Mouse (Mus musculus): ENCODE results near the gene Rheb. TPM values are rescaled to one million over a fixed set of nuclear protein-coding genes. Genes with fewer than 3 reads are reported as not detected.
"Not testable (repeated sequence)": the region's sequence is repeated elsewhere in the genome, so short reads cannot be mapped to it uniquely, and the experiment has no call there.

Rheb gene
- total RNA-seq, 2 experiments from 2014 or later: 75.8 to 85.5 TPM

GRCm38 (mm10) chr5:24801841-24802624 is 40.4 kb downstream of the Rheb start:
- intact Hi-C loops (cut with DNase I): no loop called here

DNA sequence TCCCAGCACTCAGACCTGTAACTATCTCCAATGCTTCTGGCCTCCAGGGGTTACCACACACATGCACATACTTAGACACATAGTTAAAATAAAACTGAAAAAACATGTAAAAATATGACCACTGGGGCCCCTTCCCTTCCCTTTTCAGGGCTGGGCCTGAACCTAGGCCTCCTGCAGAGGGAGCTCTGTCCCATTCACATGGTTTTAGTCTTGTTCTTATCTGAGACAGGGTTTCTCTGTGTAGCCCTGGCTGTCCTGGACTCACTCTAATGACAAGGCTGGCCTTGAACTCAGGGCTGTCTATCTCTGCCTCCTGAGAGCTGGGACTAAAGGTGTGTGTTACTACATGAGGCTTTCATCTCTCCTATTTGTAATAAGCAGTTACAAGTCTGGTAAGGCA is 42.0 kb downstream of the Rheb start:
- intact Hi-C loops (cut with DNase I): no loop called here
- no peak for DNase-seq

More at GRCm38 (mm10) chr5:24801841-24802624, 40.4 kb downstream of the Rheb start:
- DNase-seq: no peak

DNA sequence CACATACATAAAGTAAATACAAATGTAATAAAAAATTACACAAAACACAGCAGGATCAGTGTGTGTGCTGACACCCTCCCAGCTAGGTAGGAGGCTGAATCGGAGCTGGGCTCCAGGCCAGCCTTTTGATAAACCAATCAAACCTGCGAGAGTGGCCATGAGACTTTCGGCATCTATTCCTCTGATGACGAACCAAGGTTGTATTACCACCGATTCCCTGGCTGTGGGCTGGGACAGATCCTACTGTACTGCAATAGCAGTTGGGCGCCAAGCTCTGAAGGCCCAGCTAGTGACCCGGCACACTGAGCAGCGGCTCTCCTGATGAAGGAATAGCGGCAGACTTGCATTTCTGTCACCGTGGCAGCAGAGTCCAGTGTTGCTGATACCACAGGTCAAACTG is 43.8 kb downstream of the Rheb start:
- no peak for DNase-seq
- intact Hi-C loops (cut with DNase I): no loop called here

GRCm38 (mm10) chr5:24797858-24798257 is 44.6 kb downstream of the Rheb start:
- intact Hi-C loops (cut with DNase I): no loop called here
- DNase-seq: no peak

- intact Hi-C loops (cut with DNase I): no loop called here
Observed at GRCm38 (mm10) chr5:24792961-24793360, 49.5 kb downstream of the Rheb start.

DNA sequence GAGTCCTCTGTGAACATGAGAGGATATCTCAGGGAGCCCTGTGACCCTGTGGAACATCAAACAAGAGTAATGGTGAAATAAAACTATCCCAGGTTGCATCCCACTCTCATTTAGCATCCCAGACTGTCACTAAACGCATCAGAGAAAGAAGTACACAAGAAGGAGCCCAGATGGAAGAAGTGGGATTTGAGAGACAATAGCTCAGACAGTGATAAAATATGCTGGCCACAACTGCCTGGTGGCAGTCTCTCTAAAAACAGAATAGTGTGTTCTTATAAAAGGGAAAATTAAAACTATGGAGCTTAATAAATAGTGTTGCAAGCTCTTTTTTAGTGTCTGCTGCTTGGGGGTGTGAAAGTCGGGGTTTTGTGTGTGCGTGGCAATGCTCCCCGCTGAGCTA is 59.5 kb downstream of the Rheb start:
- intact Hi-C loops (cut with DNase I): loop anchor here (5.0 kb wide), 1 partner anchor 229 kb away; no protein-coding TSS in a partner anchor
- no peak for DNase-seq

More at GRCm38 (mm10) chr5:24792961-24793360, 49.5 kb downstream of the Rheb start:
- DNase-seq: no peak

DNA sequence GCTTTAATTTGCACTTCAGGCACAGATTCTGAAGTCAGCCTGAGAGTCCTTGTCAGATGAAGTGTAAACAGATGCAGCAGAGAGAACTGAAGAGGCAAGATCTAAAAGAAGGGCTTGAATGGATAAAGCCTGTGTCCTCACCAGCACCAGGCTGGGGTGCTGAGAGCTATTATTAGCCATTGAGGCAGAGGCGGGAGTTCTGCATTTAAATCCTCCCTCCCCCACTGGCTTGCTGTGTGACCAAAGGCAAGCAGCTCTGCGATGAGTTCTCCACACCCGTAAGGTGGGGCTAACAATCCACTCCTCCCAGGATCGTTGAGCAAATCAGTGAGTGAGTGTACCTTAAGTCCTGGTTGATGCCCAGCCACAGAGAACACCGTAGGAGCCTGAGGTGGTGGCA is 61.4 kb downstream of the Rheb start:
- intact Hi-C loops (cut with DNase I): loop anchor here (5.0 kb wide), 1 partner anchor 231 kb away; no protein-coding TSS in a partner anchor
- no peak for DNase-seq

GRCm38 (mm10) chr5:24779881-24780512 is 62.4 kb downstream of the Rheb start:
- peak in 1 of 2 experiments; percentile 34 for DNase-seq
- intact Hi-C loops (cut with DNase I): loop anchor here (1.0 to 5.0 kb wide), 2 partner anchors 106 to 232 kb away; no protein-coding TSS in a partner anchor

GRCm38 (mm10) chr5:24779321-24779720 is 63.1 kb downstream of the Rheb start:
- no peak for DNase-seq
- intact Hi-C loops (cut with DNase I): no loop called here

DNA sequence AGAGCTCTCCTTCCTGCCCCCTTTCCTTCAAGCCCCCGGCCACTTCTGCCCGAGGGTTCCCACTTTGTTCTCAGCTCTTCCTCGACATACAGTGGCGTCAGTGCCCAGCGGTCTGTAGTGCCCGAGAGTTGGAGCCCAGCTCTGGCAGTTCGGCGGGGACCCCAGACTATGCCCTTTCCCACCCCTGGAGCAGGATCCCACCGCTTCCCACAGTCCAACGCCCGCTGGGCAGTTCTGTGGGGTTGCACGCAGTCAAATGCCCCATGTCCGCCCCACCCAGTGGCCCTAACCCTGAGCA is 63.6 kb downstream of the Rheb start:
- intact Hi-C loops (cut with DNase I): no loop called here

DNA sequence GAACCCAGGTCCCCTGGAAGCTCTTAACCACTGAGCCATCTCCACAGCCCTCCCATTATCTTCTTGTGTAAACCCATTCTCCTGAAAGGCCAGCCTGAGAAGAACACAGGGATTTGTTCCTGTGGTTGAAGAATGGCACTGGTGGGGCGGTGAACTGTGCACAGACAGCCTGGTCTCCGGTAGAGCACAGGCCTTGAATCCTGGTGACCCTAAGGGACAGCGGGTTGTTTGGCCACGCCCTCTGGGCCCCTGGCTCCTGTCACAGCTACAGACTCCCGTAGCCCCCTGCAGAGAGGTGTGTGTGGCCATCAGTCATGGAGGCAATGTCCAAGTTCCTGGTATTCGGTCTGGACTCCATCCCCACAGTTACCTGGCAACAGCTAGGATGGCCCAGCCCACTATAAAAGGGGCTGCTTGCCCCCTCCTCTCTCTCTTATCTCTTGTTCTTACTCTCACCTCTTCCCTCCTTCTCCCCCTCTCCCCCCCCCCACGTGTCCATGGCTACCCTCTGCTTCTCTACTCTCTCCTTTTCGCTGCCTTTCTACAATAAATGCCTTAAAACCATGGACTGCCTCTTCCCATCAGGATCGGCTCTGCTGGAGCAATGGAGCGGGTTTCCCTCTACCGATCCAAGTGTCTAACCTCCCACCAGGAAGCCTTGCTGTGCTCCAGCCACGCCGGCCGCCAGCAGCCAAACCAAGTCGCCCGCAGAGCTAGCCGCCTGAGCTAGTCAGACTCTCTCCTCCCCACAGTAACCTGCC is 64.2 kb downstream of the Rheb start:
- no peak for DNase-seq
- intact Hi-C loops (cut with DNase I): no loop called here

More for the DNA sequence above, 63.6 kb downstream of the Rheb start:
- DNase-seq: no peak

GRCm38 (mm10) chr5:24776681-24777080 is 65.7 kb downstream of the Rheb start:
- no peak for DNase-seq
- intact Hi-C loops (cut with DNase I): no loop called here

DNA sequence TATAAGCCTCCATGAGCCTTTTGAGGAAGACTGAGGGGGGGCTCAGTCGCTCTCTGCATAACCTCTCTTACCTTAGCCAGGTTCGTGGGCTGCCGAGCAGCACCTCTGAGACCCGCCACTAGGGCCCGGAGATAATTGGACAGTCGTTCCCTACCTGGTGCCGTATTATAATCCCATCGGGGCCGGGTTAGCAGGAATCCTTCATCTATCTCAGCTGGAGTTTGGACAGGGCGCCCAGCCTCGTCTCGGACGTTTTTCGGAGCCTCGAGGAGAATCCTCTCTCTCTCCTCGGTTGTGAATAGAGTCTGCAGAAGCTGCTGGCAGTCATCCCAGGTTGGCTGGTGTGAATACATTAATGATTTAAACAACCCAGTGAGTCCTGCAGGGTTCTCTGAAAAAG is 67.9 kb downstream of the Rheb start:
- intact Hi-C loops (cut with DNase I); DNase-seq: not testable (repeated sequence)

DNA sequence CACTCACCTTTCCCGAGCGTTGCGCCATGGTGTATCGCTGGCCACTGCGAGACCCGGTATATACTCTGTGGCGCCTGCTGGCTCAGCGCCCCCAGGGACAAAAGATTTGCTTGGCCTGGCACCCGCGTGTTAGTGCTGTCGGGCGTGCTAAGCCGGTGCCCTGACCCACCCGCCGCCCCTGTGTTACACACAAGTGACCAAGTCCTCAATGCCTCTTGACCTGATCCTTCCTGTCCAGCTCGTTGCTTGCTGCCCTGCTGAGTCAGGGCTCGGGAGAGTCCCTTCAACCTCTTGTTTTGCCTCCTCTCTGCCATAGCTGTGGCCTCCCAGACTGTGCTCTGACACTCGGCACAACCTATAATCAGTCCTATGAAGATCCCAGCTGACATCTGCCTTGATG is 84.6 kb downstream of the Rheb start, which contains the start of gene Crygn:
TSS of gene Crygn (minus strand) at position 193 of the 400 bp plus-strand sequence.
- DNase-seq: no peak
- intact Hi-C loops (cut with DNase I): no loop called here

DNA sequence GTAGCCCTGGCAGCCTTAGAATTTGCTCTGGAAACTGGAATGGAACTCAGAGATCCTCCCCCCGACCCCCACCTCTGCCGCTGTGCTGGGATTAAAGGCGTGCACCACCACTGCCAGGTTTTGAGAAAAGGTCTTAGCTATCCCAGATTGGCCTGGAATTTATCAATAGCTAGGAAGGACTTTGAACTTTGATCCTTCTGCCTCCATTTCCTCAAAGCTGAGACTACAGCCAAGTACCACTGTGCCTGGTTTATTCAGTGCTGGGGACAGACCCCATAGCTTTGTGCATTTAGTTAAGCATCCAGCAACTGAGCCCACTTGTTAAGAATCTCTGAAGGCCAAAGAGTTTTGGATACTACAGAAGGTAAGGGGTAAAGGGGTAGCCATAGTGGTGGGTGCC is 85.5 kb downstream of the Rheb start:
- DNase-seq: no peak
- intact Hi-C loops (cut with DNase I): no loop called here

Other genes with a start within 250 kb of the Rheb start
- 10 to 100 TPM; 63.2 to 64.5 TPM for gene Smarcd3, start 218.2 kb downstream of the Rheb start, total RNA-seq (2021)
- 10 to 100 TPM; 38.0 to 39.3 TPM for gene Nub1, start 157.1 kb downstream of the Rheb start, total RNA-seq (2021)
- gene Wdr86, start 111.9 kb downstream of the Rheb start, total RNA-seq (2021): under 1 TPM; 0.49 to 0.53 TPM
- gene Crygn, start 84.6 kb downstream of the Rheb start, total RNA-seq (2021): not detected

Measured in heart, postnatal 36 days (tissue).